Mouse (Mus musculus) inflammation-experienced regulatory T-cells, adult 6 months (primary cell): Measurements from ENCODE around the gene Fads2. TPM values are rescaled to one million over a fixed set of nuclear protein-coding genes. Genes with fewer than 3 reads are reported as not detected.

Experiments
- ATAC-seq: one replicate; pipeline ENCODE4 v1.8.0; 2017
- polyA plus RNA-seq, 3 experiments: library from polyadenylated mRNA; unstranded; fragments of 100-300 nt; shearing (Covaris generic); gene quantifications; one replicate each; pipeline ENCODE4 v1.2.1; 2017

Fads2 gene
- polyA plus RNA-seq, 3 experiments from 2014 or later = 0.15 TPM; not detected in 2

GRCm38 (mm10) chr19:10012827-10013278 lies 88.7 kb downstream of the Fads2 start:
- no peak for ATAC-seq

Other genes starting within 250 kb of the Fads2 start
- 10 to 100 TPM; 11.4 to 57.7 (median 18.4) TPM for gene Incenp, start 202.2 kb downstream of the Fads2 start, polyA plus RNA-seq
- gene Fth1, start 121.1 kb downstream of the Fads2 start, polyA plus RNA-seq = 1,000 to 10,000 TPM; 1,678 to 2,599 (median 2,226) TPM
- gene Best1, start 100.1 kb downstream of the Fads2 start, polyA plus RNA-seq = under 1 TPM in 1 of 3 experiments, not detected in 2; 0.21 TPM
- gene Rab3il1, start 100.1 kb downstream of the Fads2 start, polyA plus RNA-seq = not detected
- gene Fads3, start 60.2 kb downstream of the Fads2 start, polyA plus RNA-seq = not detected
- gene Fads1, start 81.1 kb upstream of the Fads2 start, polyA plus RNA-seq = 1 to 10 TPM; 5.4 to 6.0 (median 5.7) TPM
- gene Tmem258, start 102.3 kb upstream of the Fads2 start, polyA plus RNA-seq = 100 to 1,000 TPM; 337 to 380 (median 368) TPM
- gene Fen1, start 102.4 kb upstream of the Fads2 start, polyA plus RNA-seq = 100 to 1,000 TPM in 1 of 3 experiments, 10 to 100 TPM in 2; 51.3 to 106 (median 64.4) TPM
- not detected for gene Myrf, start 139.0 kb upstream of the Fads2 start, polyA plus RNA-seq
- gene Dagla, start 203.1 kb upstream of the Fads2 start, polyA plus RNA-seq = under 1 TPM in 1 of 3 experiments, not detected in 2; 0.11 TPM